Mouse (Mus musculus) E14TG2a.4 (cell line): Measurements from ENCODE around the gene Ube2i.

Source experiments
- CTCF ChIP-seq: conservative IDR thresholded peaks from 2 replicates; pipeline ENCODE4 v1.5.1; 2014; ENCODE audit warnings: low read length
- POU5F1 ChIP-seq: IDR thresholded peaks from 2 replicates; pipeline ENCODE4 v1.6.1; 2014; ENCODE audit warnings: low read length, borderline replicate concordance

DNA sequence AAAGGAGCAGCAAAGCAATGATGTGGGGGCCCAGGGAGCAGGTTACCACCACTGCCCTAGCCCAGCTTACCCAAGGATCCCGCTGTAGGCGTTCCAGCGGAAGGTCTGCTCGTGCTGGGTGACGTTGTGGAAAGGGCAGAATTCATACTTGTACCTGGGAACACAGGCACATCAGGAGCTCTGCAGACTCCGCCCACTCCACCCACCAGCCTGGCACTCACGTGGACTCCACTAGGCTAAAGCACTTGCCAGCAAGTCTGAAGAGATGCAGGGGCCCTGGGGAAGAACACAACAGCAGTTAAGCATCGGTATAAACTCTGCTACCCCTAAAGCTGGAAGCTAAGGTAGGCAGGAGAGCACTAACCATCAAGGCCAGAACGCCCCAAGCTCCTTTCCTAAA lies 38.8 kb downstream of the Ube2i start:
- TF ChIP-seq CTCF: no peak
- TF ChIP-seq POU5F1: no peak
